Mouse (Mus musculus) limb, embryonic 14.5 days (tissue): ENCODE results near the gene Wdr1. TPM values are rescaled to one million over a fixed set of nuclear protein-coding genes. Genes with fewer than 3 reads are reported as not detected.

Source experiments
- ATAC-seq: fragments of 200-750 bp; cut with Nextera tagmentation; 2 replicates; pipeline ENCODE4 v1.8.0; 2017; ENCODE audit warnings: low read depth, moderate number of reproducible peaks, moderate TSS enrichment; ENCODE audit not compliant: low FRiP score
- DNase-seq: peaks from one replicate; pipeline ENCODE4 v3.0.0-alpha.2; 2015; ENCODE audit warnings: low spot score
- H3K27ac ChIP-seq: fragments of 300-500 bp; sonication (generic); replicated peaks from 2 replicates; pipeline ENCODE4 v1.5.1; 2014; ENCODE audit warnings: low read depth, mild to moderate bottlenecking, low read length, moderate library complexity, mixed read lengths
- H3K27me3 ChIP-seq: fragments of 300-500 bp; sonication (generic); 2 replicates; pipeline ENCODE4 v1.6.1; 2014; ENCODE audit warnings: low read length, mixed read lengths; ENCODE audit not compliant: control insufficient read depth, insufficient read depth
- H3K36me3 ChIP-seq: fragments of 300-500 bp; sonication (generic); 2 replicates; pipeline ENCODE4 v1.6.1; 2014; ENCODE audit warnings: mild to moderate bottlenecking, low read length, moderate library complexity, mixed read lengths; ENCODE audit not compliant: control insufficient read depth, insufficient read depth
- H3K4me1 ChIP-seq: fragments of 300-500 bp; sonication (generic); 2 replicates; pipeline ENCODE4 v1.6.1; 2014; ENCODE audit warnings: antibody characterized with exemption, low read length, mixed read lengths; ENCODE audit not compliant: control insufficient read depth, insufficient read depth
- H3K4me2 ChIP-seq: fragments of 300-500 bp; sonication (generic); replicated peaks from 2 replicates; pipeline ENCODE4 v1.6.1; 2014; ENCODE audit warnings: low read depth, mild to moderate bottlenecking, low read length, moderate library complexity; ENCODE audit not compliant: severe bottlenecking
- H3K4me3 ChIP-seq: fragments of 300-500 bp; sonication (generic); replicated peaks from 2 replicates; pipeline ENCODE4 v1.5.1; 2014; ENCODE audit warnings: low read length
- H3K9ac ChIP-seq: fragments of 300-500 bp; sonication (generic); 2 replicates; pipeline ENCODE4 v1.6.1; 2014; ENCODE audit warnings: mild to moderate bottlenecking, low read depth, low read length, moderate library complexity; ENCODE audit not compliant: severe bottlenecking
- H3K9me3 ChIP-seq: fragments of 300-500 bp; sonication (generic); 2 replicates; pipeline ENCODE4 v1.6.1; 2016; ENCODE audit warnings: low read length; ENCODE audit not compliant: control insufficient read depth
- POLR2A ChIP-seq: fragments of 200-500 bp; IDR thresholded peaks from 2 replicates; pipeline ENCODE4 v1.8.0; 2012; ENCODE audit warnings: inconsistent platforms, mild to moderate bottlenecking, moderate library complexity, borderline replicate concordance; ENCODE audit not compliant: insufficient read depth, insufficient read length; ENCODE audit errors: extremely low read depth
- WGBS: fragments of 180-500 bp; shearing (Covaris S2); extraction: QIAGEN DNeasy Blood & Tissue Kit; methylation state at CpG from one replicate; pipeline ENCODE4 v1.1.7; 2014; 5-methylcytosine and 5-hydroxymethylcytosine counted together
- polyA plus RNA-seq, 2 experiments: library from polyadenylated mRNA; depleted of rRNA in 1 of 2; stranded (reverse) in 1 of 2; unstranded in 1 of 2; fragments of >200 nt; fragmentation: Nextera tagmentation in 1 of 2; extraction: Ambion mirVana in 1 of 2; gene quantifications; 2 replicates each; pipeline versions ENCODE4 v1.2.1 to v1.2.3; 2012 to 2014

The Wdr1 gene
- polyA plus RNA-seq, 2 experiments = 136 to 231 TPM

DNA sequence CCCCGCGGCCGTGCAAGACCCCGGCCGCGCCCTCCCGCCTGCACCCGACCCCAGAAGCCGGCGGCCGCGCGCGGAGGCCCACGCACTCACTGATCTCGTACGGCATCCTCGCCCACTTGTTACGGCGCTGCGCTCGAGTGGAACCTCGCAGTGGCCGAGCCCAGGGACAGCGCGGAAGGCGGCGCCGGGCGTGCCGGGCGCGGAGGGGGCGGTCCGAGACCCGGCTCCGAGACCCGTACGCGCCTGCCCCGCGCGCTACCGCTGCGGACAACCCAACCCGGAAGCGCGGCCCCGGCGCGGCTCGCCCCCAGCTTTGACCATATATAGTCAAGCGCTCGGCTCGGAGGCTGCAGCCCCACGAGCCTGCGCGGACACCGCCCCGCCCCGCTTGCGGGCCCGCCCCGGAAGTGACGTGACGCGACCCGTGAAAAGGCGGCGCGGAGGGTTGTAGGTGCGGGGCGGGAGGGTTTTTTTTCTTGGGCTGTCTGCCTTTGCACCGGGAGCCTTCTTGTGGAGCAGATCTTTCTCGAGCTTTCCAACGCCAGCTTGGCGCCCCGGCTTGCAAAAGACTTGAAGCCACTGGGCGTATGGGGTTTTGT is 1.5 kb downstream of the Wdr1 start:
- Histone ChIP-seq H3K36me3 (peaks cover 21% of the 10 kb centered on the region), H3K9ac (peak overlapping the region; percentile 87), H3K27ac (peak overlapping the region; percentile 98), H3K27me3 (no peaks in the 10 kb centered on the region), H3K4me2 (peak overlapping the region; percentile 85), H3K4me3 (peak overlapping the region; percentile 85), H3K4me1 (peaks cover 17% of the 10 kb centered on the region), H3K9me3 (no peaks in the 10 kb centered on the region)
- DNase-seq (peak; percentile 97), ATAC-seq (peak; percentile 98)
- under 1% methylated on average over 41 of the region's 79 CpGs for WGBS
- TF ChIP-seq POLR2A = peak; percentile 71; the same call in 1 of the 2 replicates

- peak overlapping the region; percentile 85 for H3K4me2 ChIP-seq
- ATAC-seq (0 out of 2 replicates have a peak, but pooled peaks have one; percentile 4), DNase-seq (no peak)
- H3K27ac ChIP-seq = peak overlapping the region; percentile 98
- H3K4me1 ChIP-seq = peaks cover 17% of the 10 kb centered on the region
- 2% methylated on average over 21 of the region's 41 CpGs for WGBS
- no peaks in the 10 kb centered on the region for H3K9me3 ChIP-seq
- peaks cover 27% of the 10 kb centered on the region for H3K36me3 ChIP-seq
- no peaks in the 10 kb centered on the region for H3K27me3 ChIP-seq
- peak overlapping the region; percentile 87 for H3K9ac ChIP-seq
- TF ChIP-seq POLR2A = no peak
- H3K4me3 ChIP-seq = peak overlapping the region; percentile 85
These were observed 2.2 kb downstream of the Wdr1 start for GRCm38 (mm10) chr5:38560586-38561425.

- TF ChIP-seq POLR2A = no peak
- H3K4me1 ChIP-seq = peaks cover 17% of the 10 kb centered on the region
- no peak overlapping the region for H3K9ac ChIP-seq
- H3K36me3 ChIP-seq = peaks cover 38% of the 10 kb centered on the region
- no peak overlapping the region for H3K4me2 ChIP-seq
- no peak for ATAC-seq
- no peaks in the 10 kb centered on the region for H3K9me3 ChIP-seq
- 90% methylated on average over 5 of the region's 5 CpGs for WGBS
- H3K4me3 ChIP-seq = no peak overlapping the region
- DNase-seq = no peak
- H3K27ac ChIP-seq = peak overlapping the region; percentile 52
- H3K27me3 ChIP-seq = no peaks in the 10 kb centered on the region
These were observed 4.2 kb downstream of the Wdr1 start for GRCm38 (mm10) chr5:38558831-38559230.

- TF ChIP-seq POLR2A = no peak
- Histone ChIP-seq H3K36me3 (peaks cover 38% of the 10 kb centered on the region), H3K27ac (peak overlapping the region; percentile 52; the same call in 1 of the 2 replicates), H3K9me3 (no peaks in the 10 kb centered on the region), H3K4me3 (no peak overlapping the region), H3K4me2 (no peak overlapping the region), H3K27me3 (no peaks in the 10 kb centered on the region), H3K4me1 (peaks cover 17% of the 10 kb centered on the region), H3K9ac (no peak overlapping the region)
- WGBS = 86% methylated on average over 4 of the region's 4 CpGs
- DNase-seq = no peak
- ATAC-seq = no peak
These were observed 5.2 kb downstream of the Wdr1 start for GRCm38 (mm10) chr5:38557811-38558210.

DNA sequence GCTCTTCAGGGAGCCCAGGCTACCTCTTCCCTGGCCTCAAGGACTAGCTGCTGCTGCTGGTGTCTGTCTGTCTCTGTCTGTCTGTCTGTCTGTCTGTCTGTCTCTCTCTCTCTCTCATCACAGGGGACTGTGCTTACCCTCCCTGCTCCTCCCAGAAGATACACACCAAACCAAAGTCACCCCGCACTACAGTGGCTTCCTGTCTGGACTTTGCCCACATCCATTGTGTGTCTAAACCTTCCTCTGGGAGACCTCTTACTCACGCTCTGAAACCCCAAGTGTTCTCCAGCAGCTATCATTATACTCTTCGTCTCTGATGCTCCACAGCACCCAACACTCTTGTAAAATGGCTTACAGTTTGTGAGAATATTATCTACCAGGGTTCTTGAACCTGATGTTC is 6.6 kb downstream of the Wdr1 start:
- DNase-seq (no peak), ATAC-seq (no peak)
- Histone ChIP-seq H3K4me2 (no peak overlapping the region), H3K36me3 (peaks cover 45% of the 10 kb centered on the region), H3K4me1 (peaks cover 12% of the 10 kb centered on the region), H3K9ac (no peak overlapping the region), H3K27me3 (no peaks in the 10 kb centered on the region), H3K4me3 (no peak overlapping the region), H3K27ac (no peak overlapping the region), H3K9me3 (no peaks in the 10 kb centered on the region)
- 86% methylated on average over 3 of the region's 3 CpGs for WGBS
- TF ChIP-seq POLR2A = no peak
